Mouse (Mus musculus) forebrain, embryonic 14.5 days (tissue): ENCODE data around the gene Usf3. TPM values are rescaled to one million over a fixed set of nuclear protein-coding genes. Genes with fewer than 3 reads are reported as not detected.
A peak's percentile ranks its signal among the peaks of the same experiment; 100 is the strongest.

Experiments used
- ATAC-seq: fragments of 200-750 bp; cut with Nextera tagmentation; 2 replicates; pipeline ENCODE4 v1.8.0; 2017; ENCODE audit warnings: mild to moderate bottlenecking, moderate library complexity
- DNase-seq: peaks from one replicate; pipeline ENCODE4 v3.0.0-alpha.2; 2015; ENCODE audit warnings: low spot score
- H3K27ac ChIP-seq: fragments of 300-500 bp; sonication (generic); 2 replicates; pipeline ENCODE4 v1.5.1; 2014; ENCODE audit warnings: low read depth, mild to moderate bottlenecking, control low read depth, low read length, moderate library complexity
- H3K27me3 ChIP-seq: fragments of 300-500 bp; sonication (generic); replicated peaks from 2 replicates; pipeline ENCODE4 v1.6.1; 2014; ENCODE audit warnings: low read length, control low read depth, mixed read lengths; ENCODE audit not compliant: control insufficient read depth, insufficient read depth
- H3K36me3 ChIP-seq: fragments of 300-500 bp; sonication (generic); 2 replicates; pipeline ENCODE4 v1.6.1; 2014; ENCODE audit warnings: low read length, control low read depth; ENCODE audit not compliant: control insufficient read depth, insufficient read depth
- H3K4me1 ChIP-seq: fragments of 300-500 bp; sonication (generic); 2 replicates; pipeline ENCODE4 v1.6.1; 2014; ENCODE audit warnings: antibody characterized with exemption, low read length, control low read depth; ENCODE audit not compliant: control insufficient read depth, insufficient read depth
- H3K4me2 ChIP-seq: fragments of 300-500 bp; sonication (generic); 2 replicates; pipeline ENCODE4 v1.6.1; 2014; ENCODE audit warnings: mild to moderate bottlenecking, control low read depth, low read length
- H3K4me3 ChIP-seq: fragments of 300-500 bp; sonication (generic); 2 replicates; pipeline ENCODE4 v1.5.1; 2014; ENCODE audit warnings: low read depth, low read length, control low read depth
- H3K9ac ChIP-seq: fragments of 300-500 bp; sonication (generic); 2 replicates; pipeline ENCODE4 v1.6.1; 2014; ENCODE audit warnings: mild to moderate bottlenecking, low read length, control low read depth, moderate library complexity
- H3K9me3 ChIP-seq: fragments of 300-500 bp; sonication (generic); replicated peaks from 2 replicates; pipeline ENCODE4 v1.6.1; 2016; ENCODE audit warnings: low read length, control low read depth, mixed read lengths; ENCODE audit not compliant: control insufficient read depth
- WGBS: fragments of 180-500 bp; shearing (Covaris S2); extraction: QIAGEN DNeasy Blood & Tissue Kit; methylation state at CpG from one replicate; pipeline ENCODE4 v1.1.7; 2014; 5-methylcytosine and 5-hydroxymethylcytosine counted together
- polyA plus RNA-seq: library from polyadenylated mRNA; unstranded; fragments of >200 nt; fragmentation: Nextera tagmentation; extraction: Ambion mirVana; gene quantifications from 2 replicates; pipeline ENCODE4 v1.2.1, GENCODE M21; 2014

Gene Usf3
- polyA plus RNA-seq: 4.3 and 4.6 TPM in 2 replicates

GRCm38 (mm10) chr16:44173155-44173941 is at the start of gene Usf3:
Gene Usf3 (plus strand): TSS chr16:44173246.
- ATAC-seq: peak; percentile 66
- Histone ChIP-seq H3K4me1 (peaks cover 10% of the 10 kb centered on the region; the same call in 1 of the 2 replicates), H3K4me2 (peak within 1 kb of the TSS; percentile 78), H3K4me3 (peak within 1 kb of the TSS; percentile 91), H3K9ac (peak within 1 kb of the TSS; percentile 88), H3K27me3 (no peaks in the 10 kb centered on the region), H3K27ac (peak within 1 kb of the TSS; percentile 78), H3K36me3 (no peaks in the 10 kb centered on the region), H3K9me3 (no peaks in the 10 kb centered on the region)
- WGBS: under 1% methylated on average over 46 of the region's 77 CpGs
- DNase-seq: peak; percentile 33

DNA sequence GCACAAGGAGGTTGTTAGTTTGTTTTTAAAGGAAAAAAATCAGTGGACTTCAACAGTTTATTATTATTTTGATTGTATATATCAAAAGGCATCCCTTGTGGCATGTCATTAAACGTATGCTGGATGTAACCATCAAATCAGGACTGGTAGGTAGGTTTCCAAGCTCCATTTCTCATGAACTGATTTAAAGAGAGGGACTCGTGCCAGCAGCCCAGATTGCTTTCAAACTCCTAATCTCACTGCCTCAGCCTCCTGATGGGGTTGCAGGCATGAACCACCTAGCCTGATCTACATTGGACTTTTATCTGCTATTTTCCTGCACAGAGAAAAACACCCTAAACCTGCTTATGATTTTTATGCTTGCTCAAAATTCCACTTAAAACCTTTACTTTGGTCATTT is 49.3 kb upstream of the Usf3 start:
- DNase-seq (no peak), ATAC-seq (no peak)
- H3K4me1 ChIP-seq: no peaks in the 10 kb centered on the region
- H3K27me3 ChIP-seq: no peaks in the 10 kb centered on the region
- H3K4me2 ChIP-seq: no peak overlapping the region
- H3K9me3 ChIP-seq: no peaks in the 10 kb centered on the region
- 80% methylated on average over 2 of the region's 2 CpGs for WGBS
- H3K36me3 ChIP-seq: 0 out of 2 replicates have a peak, but pooled peaks cover 3% of the 10 kb centered on the region
- H3K27ac ChIP-seq: no peak overlapping the region
- no peak overlapping the region for H3K9ac ChIP-seq
- no peak overlapping the region for H3K4me3 ChIP-seq

DNA sequence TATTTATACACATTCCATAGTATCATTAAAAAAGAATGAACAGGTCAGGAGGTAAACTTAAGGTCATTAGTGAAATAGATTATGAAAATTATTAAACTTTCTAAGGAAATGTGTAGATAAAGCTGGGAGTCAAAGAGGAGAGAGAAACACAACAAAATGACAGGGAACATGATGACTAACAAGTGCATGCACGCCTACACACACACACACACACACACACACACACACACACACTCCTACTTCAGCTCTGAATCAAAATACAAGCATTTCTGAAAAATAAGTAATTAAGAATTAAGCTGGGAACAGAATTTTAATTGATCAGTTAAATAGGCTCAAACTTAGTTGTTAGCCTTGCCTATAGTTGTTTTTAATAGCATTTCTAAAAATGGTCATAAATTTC is 48.3 kb upstream of the Usf3 start:
- Histone ChIP-seq H3K4me2 (no peak overlapping the region), H3K27me3 (no peaks in the 10 kb centered on the region), H3K9me3 (no peaks in the 10 kb centered on the region), H3K9ac (no peak overlapping the region), H3K4me1 (no peaks in the 10 kb centered on the region), H3K36me3 (0 out of 2 replicates have a peak, but pooled peaks cover 3% of the 10 kb centered on the region), H3K4me3 (no peak overlapping the region), H3K27ac (no peak overlapping the region)
- ATAC-seq (no peak), DNase-seq (no peak)
- 65% methylated on average over 1 of the region's 1 CpGs for WGBS

DNA sequence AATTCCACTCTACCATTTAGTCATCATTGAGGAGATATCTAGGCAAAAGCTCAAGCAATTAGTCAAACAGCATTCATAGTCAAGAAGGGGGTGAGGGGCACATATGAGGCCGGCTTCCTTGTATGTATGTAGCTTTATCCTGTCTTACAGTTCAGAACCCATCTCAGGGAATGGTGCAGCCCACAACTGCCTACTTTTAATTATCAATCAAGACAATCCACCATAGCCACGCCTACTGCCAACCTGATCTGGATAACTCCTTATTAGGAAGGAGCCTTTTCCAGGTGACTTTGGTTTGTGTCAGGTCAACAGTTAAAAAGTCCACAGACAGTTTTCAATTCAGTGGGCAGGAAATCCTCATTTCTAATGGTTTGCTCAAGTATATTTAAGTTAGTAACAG is 47.6 kb upstream of the Usf3 start:
- DNase-seq: no peak
- Histone ChIP-seq H3K36me3 (no peaks in the 10 kb centered on the region), H3K27me3 (no peaks in the 10 kb centered on the region), H3K27ac (no peak overlapping the region), H3K9ac (no peak overlapping the region), H3K9me3 (no peaks in the 10 kb centered on the region), H3K4me1 (no peaks in the 10 kb centered on the region), H3K4me3 (no peak overlapping the region), H3K4me2 (no peak overlapping the region)
- ATAC-seq: no peak
- WGBS: 82% methylated on average over 2 of the region's 2 CpGs

DNA sequence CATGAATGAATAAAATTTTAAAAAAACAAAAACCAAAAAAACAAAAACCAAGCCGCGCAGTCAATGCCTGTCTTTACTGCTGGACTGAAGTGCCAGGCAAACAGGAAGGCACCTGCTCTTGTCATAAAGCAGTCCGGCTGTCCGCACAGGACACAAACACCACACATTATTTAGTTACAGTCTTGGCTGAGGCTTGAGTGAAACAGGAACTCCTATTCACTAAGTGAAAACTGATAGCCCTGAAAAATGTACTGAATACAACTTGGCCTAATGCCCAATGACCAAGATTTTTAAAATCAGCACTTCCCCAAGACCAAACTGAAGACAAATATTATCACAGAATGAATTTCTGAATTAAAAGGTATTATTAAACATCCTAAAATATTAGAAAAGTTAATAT is 46.6 kb upstream of the Usf3 start:
- no peak for ATAC-seq
- Histone ChIP-seq H3K27ac (no peak overlapping the region), H3K4me2 (no peak overlapping the region), H3K4me1 (no peaks in the 10 kb centered on the region), H3K9ac (no peak overlapping the region), H3K9me3 (no peaks in the 10 kb centered on the region), H3K36me3 (no peaks in the 10 kb centered on the region), H3K4me3 (no peak overlapping the region), H3K27me3 (no peaks in the 10 kb centered on the region)
- 90% methylated on average over 4 of the region's 4 CpGs for WGBS
- DNase-seq: no peak

DNA sequence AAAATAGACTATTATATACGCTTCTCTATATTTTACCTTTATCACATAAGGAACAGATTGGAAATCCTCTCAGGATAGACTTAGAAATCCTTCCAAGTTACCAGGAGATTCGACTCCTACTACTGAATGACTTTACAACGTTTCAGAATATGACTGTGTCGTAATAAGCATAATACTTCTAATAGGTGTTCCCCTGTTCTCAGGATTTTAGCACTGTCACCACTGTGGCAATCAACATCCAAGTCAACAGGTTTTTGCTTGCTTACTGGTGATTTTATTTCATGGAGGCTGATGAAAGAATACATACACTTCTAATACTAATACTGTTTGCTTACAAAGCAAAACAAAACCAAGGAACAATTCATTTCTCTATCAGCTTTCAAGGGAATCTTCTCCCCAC is 40.7 kb upstream of the Usf3 start:
- Histone ChIP-seq H3K27ac (no peak overlapping the region), H3K36me3 (no peaks in the 10 kb centered on the region), H3K4me1 (no peaks in the 10 kb centered on the region), H3K9ac (no peak overlapping the region), H3K4me2 (no peak overlapping the region), H3K4me3 (no peak overlapping the region), H3K27me3 (no peaks in the 10 kb centered on the region), H3K9me3 (no peaks in the 10 kb centered on the region)
- DNase-seq (no peak), ATAC-seq (no peak)
- WGBS: 85% methylated on average over 4 of the region's 4 CpGs

DNA sequence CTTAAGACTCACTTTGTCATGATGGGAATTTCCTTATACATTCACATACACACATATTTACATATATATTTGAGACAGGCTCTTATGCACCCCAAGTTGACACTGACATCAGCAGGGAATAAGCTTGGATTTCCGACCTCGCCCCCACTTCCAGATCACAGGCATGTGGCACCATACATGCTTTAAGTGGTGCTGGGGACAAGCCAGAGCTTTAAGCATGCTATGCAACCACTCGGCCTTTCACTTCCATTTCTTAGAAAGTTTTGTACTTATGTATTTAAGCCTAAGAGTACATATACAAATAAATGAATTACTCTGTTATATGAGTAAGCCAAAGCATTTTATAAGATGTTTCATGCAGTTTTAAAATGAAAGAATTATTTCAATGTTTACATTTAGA is 39.9 kb upstream of the Usf3 start:
- Histone ChIP-seq H3K4me3 (no peak overlapping the region), H3K4me2 (no peak overlapping the region), H3K9me3 (no peaks in the 10 kb centered on the region), H3K9ac (no peak overlapping the region), H3K27ac (no peak overlapping the region), H3K4me1 (peaks cover 7% of the 10 kb centered on the region; the same call in 1 of the 2 replicates), H3K36me3 (no peaks in the 10 kb centered on the region), H3K27me3 (no peaks in the 10 kb centered on the region)
- ATAC-seq (no peak), DNase-seq (no peak)
- 85% methylated on average over 3 of the region's 3 CpGs for WGBS

DNA sequence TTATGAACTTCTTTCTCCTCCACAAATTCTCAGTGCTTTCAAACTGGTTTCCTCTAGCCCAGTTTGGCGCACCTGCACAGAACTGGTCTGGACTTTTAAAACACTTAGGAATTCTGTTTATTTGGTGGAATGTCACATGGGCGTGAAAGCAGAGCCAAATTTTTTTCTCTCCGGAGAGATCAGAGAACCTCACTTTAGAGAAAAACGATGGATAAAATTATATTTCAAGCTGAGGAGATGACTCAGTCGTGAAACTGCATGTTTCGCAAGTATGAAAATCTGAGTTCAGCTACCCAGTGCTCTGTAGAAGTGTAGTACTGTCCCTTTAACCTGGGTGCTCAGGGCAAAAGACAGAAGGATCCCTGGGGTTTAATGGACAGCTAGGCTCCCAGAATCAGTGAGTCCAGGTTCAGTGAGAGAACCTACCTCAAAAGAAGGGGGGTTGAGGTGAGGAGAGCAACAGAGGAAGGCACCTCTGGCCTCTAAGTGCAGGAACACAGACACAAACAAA is 36.5 kb upstream of the Usf3 start:
- no peaks in the 10 kb centered on the region for H3K9me3 ChIP-seq
- H3K27ac ChIP-seq: no peak overlapping the region
- peaks cover 14% of the 10 kb centered on the region for H3K4me1 ChIP-seq
- no peak overlapping the region for H3K4me2 ChIP-seq
- no peaks in the 10 kb centered on the region for H3K27me3 ChIP-seq
- H3K9ac ChIP-seq: no peak overlapping the region
- H3K36me3 ChIP-seq: no peaks in the 10 kb centered on the region
- no peak for ATAC-seq
- WGBS: 90% methylated on average over 6 of the region's 6 CpGs
- no peak for DNase-seq
- no peak overlapping the region for H3K4me3 ChIP-seq

DNA sequence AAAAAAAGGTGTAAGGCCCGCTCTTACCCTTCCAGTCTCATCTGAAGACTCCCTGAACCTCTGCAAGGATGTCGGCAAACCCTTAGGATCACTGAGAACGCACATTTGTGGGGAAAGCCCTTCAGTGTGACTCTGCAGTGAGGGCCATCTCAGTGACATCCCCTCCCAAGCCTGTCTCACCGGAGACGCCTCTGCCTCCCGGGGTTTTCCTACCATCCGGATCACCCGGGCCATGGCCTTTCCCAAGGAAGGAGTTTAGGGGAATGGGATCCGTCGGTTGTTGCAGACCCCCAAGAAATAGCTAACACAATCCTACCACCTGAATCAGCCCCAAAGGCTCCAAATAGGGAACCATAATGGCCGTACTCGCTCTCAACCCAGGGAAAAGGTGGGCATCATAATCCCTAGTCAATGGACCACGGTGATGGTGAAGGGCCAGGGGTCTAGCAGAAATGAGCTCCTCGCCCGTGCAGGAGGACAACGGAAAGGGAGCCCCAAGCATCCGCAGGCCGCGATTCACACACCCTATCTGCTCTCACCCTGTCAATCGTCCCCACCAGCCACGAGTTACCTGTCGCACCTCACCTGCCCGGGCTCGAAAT is 34.6 kb upstream of the Usf3 start:
- no peaks in the 10 kb centered on the region for H3K27me3 ChIP-seq
- no peak for ATAC-seq
- DNase-seq: peak; percentile 4
- 1% methylated on average over 24 of the region's 24 CpGs for WGBS
- peaks cover 16% of the 10 kb centered on the region for H3K4me1 ChIP-seq
- H3K36me3 ChIP-seq: no peaks in the 10 kb centered on the region
- H3K4me3 ChIP-seq: peak overlapping the region; percentile 77
- peak overlapping the region; percentile 86 for H3K9ac ChIP-seq
- H3K9me3 ChIP-seq: no peaks in the 10 kb centered on the region
- peak overlapping the region; percentile 98 for H3K27ac ChIP-seq
- H3K4me2 ChIP-seq: peak overlapping the region; percentile 93
